Mouse (Mus musculus) frontal cortex, adult 2 months (tissue): Measurements from ENCODE around the gene Hsd17b3. TPM values are rescaled to one million over a fixed set of nuclear protein-coding genes. Genes with fewer than 3 reads are reported as not detected.

Source experiments
- DNase-seq, 2 experiments: peaks; one replicate each; pipeline ENCODE4 v3.0.0; 2022; ENCODE audit warnings: low spot score in 1 of 2; ENCODE audit errors: extremely low spot score in 1 of 2
- polyA plus RNA-seq: library from polyadenylated mRNA; depleted of rRNA; stranded (reverse); fragments of >200 nt; gene quantifications from 2 replicates; pipeline ENCODE4 v1.2.3, GENCODE M21; 2012; rRNA removed

The Hsd17b3 gene
- not detected in 2 replicates for polyA plus RNA-seq

DNA sequence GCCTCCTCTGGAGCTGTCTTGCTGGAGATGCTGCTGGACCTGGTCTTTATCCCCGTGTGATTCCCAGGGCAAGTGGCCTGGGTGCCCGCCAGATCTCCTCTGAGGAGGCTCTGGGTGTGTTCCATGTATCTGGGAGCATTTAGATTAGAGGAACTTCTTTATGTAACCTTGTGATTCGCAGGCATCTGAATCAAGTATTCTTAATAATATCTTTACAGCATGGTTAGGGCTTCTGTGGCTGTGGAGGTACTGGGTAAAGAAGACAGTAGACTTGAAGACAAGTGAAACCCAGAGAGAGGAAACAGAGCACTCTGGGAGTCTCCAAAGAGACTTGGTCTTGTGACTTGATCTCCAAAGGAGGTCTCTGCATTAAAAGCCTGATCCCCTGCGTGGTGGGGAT lies at the start of gene Hsd17b3:
Hsd17b3 (minus strand) TSS at position 101 of the 400 bp plus-strand sequence.
- DNase-seq: no peak

DNA sequence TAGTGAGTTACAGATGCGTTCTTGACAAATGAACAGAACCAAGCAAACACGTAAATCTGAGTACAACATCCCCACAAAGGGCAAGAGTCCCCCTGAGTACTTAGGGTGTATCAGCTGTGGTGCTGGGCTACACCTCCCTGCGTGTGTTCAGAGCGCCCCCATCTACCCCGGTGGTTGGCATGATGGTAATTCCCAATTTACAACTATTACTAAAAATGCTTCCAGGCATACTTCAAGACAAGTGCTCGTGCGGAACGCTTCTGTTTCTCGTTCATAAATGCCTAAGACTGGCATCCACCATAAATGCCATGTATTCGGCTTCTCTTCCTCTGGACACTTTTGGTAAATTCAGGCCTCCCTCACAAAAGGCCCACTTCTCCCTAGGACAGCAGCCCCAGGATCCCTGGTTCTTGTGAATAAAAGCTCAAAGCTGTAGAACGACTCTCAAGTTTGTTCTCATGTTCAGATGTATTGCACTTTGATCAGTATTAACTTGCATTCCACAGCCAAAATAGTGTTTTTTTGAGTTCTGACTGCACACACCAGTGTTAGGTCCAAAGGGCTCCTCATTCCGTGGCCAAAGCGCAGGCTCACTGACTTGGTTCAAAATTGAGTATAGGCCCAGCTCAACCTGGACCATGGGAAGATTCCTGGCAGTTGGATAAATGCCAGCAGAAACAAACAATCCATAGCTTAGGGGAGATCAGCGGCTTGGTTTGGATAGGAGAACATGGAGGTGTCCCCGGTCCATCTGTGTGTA lies 40.8 kb upstream of the Hsd17b3 start:
- DNase-seq: peak in 1 of 2 experiments; percentile 44

DNA sequence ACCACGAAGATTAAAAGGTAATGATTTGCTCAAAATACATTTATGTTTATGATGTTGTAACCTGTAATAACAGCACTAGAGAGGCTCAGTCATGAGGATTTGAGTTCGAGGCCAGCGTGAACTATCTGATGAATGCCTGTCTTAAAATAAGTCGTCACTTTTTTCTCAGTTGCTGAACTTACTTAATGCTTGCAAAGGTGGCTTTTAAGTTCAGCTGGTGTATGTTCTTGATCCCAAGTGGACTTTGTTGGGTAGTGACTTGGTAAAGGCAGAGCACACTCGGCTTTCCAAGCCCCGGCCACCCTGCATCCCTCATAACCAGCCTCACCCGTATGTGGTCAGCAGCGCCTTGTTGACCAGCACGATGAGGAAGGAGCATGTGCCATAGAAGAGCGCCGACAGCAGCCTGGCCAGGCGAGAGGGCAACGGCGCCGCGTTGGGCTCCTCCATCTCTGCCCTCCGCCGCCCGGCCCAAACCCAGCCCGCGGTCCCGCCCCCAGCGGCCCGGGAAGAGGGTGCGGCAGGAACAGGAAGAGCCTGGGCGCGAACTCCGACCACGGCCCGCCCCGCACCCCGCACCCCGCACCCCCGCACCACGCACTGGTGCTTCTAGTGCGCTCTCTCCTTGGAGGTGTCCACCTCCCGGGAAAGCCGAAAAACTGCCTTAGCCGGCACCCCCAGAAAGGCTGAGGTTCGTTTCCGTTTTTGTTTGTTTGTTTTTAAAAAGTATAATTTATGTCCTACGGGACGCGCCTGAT lies 40.0 kb upstream of the Hsd17b3 start, which contains the start of gene Slc35d2:
Slc35d2 (minus strand) TSS at position 511 of the 758 bp plus-strand sequence.
- peak in 1 of 2 experiments; percentile 3 for DNase-seq

DNA sequence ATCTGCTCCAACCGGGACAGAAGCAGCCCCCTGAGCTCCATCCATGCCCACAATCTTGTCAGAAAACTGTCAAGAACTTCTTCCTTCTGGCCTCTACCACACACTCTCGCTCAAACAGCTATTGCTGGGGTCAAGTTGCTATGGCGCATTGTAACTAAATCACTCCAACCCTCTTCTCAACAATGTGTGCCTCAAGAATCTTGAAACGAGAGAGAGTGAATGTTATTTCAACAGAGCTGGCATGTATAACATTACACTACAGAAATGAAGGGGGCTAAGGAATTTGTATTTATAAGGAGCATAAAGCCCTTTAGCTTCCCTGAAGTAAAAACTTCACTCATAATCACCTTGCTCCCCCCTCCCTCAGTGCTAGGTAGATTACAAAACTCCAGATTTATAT lies 37.3 kb upstream of the Hsd17b3 start:
- no peak for DNase-seq

DNA sequence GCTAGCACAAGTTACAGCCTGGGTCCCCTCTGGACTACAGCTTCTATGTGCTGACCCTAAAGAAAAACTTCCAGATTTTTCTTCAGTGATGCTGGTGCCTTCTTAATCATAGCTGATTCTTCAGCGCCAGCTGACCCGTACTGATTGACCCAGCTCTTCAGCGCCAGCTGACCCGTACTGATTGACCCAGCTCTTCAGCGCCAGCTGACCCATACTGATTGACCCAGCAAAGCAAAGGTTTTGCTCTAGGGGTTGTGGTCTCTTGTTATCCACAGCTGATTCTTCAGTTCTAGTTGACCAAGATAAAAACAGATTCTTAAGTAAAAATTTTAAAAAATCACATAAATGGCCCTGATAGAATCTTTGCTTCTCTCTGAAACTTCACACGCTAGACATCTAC lies 35.9 kb upstream of the Hsd17b3 start:
- DNase-seq: no peak

DNA sequence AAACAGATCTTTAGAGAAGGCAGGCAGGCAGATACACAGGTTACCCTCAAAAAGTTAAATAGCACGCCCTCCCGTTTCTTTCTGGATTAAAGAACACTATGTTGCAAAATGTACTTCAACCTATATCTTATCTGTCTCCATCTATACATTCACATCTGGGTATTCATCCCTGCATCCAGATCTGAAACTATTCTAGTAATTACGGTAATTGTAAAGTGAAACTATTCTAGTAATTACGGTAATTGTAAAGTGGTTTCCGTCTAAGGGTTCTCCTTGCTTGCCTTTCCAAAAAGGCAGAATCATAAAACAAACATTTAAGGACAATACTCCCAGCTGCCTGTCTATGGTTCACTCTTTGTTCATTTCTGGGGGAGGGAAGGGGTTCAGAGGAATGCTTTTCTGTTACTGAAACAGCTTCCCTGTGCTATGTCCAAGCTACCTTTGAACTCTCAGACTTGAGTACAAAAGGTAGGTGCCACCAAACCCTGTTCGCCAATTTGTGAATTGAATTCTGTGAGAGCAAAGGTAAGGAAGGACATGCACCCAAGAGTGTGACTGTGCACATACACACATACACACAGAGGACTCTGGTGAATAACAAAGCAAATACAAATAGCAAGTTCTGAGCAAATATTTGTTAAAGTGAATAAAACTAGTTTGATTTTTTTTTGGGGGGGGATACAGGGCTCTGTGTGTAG lies 34.6 kb upstream of the Hsd17b3 start:
- DNase-seq: no peak

DNA sequence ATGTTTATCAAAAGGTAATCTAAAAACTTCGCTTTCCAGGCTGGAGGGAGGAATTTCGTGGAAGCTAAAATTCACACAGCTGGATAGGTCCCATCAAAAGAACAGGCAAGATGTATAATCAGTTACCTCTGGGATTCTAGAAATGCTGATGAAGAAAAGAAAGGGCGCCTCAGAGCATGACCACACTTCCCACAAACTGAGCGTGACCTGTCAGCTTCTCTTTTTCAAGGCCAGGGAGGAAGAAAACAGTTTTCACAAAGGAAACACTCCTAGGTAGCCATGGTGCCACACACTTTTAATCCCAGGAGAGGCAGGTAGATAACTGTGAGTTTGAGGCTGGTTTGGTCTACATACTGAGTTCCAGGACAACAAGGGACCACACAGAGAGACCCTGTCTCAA lies 31.7 kb upstream of the Hsd17b3 start:
- no peak for DNase-seq

DNA sequence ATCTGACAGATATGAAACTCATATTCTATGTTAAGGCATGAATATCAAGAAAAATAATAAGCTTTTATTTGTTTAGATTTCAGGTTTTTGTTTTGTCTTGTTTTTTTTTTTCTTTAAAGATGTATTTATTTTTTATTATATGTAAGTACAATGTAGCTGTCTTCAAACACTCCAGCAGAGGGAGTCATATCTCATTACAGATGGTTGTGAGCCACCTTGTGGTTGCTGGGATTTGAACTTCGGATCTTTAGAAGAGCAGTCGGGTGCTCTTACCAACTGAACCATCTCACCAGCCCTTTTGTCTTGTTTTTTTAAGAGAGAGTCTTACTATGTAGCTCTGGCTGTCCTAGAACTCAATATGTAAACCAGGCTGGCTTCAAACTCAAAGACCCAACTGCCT lies 28.4 kb upstream of the Hsd17b3 start:
- no peak for DNase-seq

DNA sequence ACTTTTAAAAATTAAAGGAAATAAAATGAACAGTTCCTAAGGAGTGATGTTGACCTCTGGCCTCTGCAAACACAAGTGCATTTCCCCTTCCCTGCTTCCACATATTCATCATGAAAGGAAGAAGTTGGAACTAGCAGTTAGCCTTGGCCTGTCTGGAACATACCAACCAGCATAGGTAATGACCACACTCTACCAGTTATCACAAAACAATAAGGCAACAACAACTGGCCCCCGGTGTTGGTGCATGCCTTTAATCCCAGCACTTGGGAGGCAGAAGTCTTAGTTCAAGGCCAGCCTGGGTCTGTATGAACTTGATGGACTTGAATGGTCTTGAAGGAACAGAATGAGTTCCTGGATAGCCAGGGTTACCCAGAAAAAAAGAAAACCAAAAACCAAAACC lies 21.4 kb upstream of the Hsd17b3 start:
- no peak for DNase-seq

DNA sequence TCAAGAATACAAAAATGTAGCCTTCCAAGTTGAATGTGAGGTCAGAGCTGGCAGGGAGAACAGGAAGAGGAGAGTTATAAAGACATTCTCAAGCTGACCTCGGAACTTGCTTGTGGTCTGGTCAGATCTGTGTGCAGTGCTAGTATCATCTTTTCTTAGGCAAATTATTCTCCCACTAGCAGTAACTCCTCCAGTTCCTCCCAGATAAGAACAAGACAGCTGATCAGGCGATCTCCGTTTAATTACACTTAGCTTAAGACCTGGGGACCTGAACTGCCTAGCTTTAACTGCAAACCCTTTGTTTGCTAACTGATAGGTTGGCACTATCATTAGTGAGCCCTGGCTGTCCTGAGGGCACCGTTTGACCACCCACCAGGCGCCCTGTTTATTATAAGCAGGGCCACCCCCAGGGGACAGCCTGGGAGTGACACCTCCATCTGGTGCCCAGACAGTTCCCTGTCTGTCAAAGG lies 19.4 kb upstream of the Hsd17b3 start:
- no peak for DNase-seq

DNA sequence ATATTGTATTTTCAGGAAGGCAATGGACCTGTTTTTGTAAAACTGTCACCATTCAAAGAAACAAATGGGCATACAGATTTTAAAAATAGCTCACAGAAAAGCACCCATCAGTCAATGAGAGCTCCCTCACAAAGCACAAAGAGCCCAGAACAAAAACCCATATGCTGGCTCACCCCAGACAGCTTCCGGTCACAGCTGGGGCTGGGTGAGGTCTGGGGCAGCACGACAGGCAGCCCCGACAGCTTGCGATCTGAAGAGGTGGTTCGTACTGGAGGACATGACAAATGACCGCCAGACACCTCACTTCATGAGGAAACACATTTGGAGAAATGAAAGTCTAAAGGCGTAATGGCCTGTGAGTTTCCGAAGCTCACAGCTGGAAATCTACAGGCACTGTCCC lies 18.5 kb upstream of the Hsd17b3 start:
- no peak for DNase-seq

DNA sequence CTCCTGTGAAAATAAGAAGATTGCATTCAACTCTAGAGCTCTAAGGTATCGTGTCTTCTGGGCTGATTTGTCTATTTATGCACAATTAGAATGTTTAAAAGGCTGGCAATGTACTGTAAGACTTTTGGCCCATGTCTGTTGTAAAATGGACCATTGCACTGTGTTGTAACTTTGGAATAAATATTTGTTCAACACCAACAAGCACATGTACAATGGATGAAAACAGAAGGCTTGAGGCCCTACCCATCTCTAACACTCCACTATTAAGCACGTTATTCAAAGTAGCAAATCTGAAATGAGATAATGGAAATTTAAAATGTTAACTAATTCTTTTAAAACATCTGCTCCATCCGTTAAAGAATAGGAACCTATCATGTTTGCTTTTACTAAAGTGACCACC lies 18.1 kb upstream of the Hsd17b3 start:
- DNase-seq: no peak

DNA sequence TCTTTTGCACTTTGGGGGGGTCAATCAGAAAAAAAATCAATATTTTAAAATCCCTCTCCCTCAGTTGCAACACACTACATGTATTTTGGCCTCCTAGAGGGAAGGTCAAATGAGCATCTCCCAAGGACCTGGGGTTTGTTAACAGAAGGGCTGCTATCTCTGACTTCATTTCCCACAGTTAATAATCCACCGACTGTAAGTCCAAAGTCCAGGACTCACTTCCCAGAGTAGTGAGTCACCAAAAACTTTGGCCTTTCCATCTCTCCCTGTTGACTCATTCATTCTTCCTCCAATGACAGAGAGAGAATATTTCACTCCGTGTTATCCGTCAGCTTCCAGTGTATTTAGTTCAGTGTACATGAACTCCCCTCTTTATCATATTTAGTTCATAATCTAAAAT lies 16.7 kb upstream of the Hsd17b3 start:
- no peak for DNase-seq

DNA sequence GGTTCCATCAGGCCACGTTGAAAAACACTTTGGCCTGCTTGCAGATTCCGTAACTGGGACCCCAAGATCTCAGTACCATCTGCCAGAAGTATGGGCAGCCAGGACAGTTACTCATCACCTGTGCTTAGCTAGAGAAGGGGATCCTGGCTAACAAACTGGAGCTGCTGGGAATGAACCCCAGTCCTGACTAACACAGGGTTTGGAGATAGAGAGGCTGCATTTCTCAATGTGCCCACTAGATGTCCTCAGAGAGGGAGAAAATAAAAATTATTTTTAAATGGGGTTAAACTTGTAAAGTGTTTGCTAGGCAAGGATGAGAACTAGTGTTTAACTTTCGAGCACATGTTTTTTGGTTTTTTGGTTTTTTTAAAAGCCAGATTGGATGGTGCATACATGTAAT lies 11.2 kb upstream of the Hsd17b3 start:
- DNase-seq: peak in 1 of 2 experiments; percentile 74

DNA sequence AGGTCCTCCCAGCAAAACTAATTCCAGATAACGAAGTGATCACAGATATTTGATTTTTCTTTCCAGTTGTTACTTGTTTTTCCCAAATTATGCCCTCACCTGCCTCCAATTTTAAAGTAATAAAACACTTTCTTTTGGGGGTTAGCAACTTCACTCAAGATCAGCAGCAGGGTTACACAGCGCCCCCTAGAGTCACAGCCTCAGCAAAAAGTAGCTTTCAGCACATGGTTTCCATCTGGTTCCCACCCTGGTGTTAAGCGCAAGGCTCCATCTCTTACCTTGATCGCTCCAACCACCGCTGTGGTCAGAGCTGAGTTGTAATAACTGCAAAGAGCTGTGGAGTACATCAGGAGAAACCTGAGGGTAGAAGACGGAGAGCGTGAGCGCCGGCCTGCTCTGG lies 10.0 kb upstream of the Hsd17b3 start:
- peak in 1 of 2 experiments; percentile 30 for DNase-seq

DNA sequence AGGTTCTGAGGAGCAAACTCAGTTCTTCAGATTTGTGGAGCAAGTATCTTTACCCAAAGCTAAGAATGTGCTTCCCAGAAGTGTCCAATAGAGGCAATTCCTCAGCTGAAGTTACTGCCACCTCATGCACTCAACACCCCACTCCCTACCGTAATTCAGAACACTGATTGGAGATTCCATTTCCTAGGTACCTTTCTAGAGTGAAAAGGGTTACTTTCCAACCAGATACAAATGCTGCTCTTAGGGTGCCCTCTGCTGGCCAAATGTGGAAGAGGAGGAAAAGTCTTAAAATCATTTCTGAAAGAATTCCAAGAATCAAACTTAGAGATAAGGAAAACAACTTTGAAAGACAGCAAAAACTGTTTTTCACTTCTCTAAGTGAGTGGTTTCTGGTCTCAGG lies 4.3 kb upstream of the Hsd17b3 start:
- DNase-seq: peak; percentile 21 to 88

DNA sequence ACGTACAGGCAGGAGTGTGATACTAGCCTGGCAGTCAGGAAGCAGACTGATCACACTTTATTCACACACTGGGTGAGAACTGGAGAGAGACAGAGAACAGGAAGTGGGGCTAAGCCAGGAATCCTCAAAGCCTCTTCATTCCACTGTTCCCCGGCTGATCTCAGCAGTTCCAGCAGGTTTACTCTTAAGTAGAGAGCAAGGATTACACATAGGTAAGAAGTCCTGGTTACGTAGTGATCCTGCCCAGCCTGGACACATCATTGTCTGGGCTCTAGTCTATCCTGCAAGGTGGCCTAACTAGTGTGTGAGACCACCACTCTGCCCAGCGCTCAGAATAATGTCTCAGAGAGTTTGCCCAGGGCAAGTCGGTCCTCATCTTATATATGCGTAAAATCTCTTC lies 3.7 kb upstream of the Hsd17b3 start:
- DNase-seq: no peak

DNA sequence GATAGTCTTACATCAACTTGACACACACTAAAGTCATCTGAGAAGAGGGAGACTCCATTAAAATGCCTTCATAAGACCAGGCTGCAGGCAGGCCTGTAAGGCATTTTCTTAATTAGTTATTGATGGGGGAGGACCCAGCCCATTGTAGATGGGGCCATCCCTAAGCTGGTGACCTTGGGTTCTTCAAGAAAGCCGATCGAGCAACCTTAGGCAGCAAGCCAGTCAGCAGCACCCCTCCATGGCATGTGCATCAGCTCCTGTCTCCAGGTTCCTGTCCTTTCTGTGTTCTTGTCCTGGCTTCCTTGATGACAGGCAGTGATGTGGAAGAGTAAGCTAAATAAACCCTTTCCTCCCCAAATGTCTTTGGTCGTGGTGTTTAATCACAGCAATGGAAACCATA lies 3.1 kb upstream of the Hsd17b3 start:
- no peak for DNase-seq

DNA sequence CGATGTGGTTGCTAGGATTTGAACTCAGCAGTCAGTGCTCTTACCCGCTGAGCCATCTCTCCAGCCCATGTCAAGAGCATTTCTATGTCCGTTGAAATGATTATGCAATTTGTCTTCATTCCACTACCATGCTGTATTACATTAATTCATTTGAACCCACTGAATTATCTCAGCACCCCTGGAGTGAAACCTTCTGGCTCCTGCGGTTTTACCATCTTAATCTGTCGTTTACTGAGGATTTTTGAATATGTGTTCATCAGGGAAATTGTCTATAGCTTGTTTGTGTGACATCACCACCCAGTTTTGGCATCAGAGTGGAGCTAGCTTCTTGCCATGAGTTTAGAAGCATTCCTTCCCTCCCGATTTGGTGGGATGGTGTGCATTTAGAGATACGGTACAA lies 2.0 kb upstream of the Hsd17b3 start:
- DNase-seq: no peak

DNA sequence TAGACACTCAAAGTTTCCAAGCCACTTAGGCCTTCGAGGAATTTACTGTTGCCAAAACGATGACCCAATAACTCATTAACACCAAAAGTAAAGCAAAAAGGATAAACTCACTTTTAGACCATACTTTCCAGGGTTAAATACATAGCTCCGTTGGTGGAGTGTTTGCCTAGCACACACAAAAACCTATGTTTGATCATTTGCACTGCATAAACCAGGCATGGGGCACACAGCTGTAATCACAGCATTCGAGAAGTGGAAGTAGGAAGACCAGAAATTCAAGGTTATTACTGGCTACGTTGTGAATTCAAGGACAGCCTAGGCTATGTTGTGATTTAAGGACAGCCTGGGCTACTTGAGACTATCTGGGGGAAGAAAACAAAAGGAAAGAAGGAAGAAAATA lies 1.2 kb upstream of the Hsd17b3 start:
- DNase-seq: no peak

DNA sequence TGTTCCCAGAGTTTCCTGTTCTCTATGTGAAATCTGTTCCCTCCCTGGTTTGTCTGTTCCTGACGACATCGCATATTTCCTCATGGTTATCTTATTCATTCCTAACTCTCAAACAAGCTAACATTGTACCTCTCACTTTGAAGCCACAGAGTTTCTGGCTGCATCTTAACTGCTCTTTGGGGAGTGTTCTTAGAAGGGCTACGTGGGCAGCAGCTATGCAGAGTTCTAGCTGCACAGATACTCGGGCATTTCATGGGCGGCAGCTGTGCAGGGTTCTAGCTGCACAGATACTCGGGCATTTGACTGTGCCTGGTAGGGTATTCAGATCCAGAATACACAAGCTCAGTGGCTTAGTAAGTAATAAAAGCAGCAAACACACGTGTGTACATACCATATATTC lies 973 bp downstream of the Hsd17b3 start:
- no peak for DNase-seq
